Mouse (Mus musculus) cerebellum, adult 8-10 months (tissue): ENCODE results near the gene Ankdd1b.

ENCODE experiments used
- DNase-seq: peaks from one replicate; pipeline ENCODE4 v3.0.0; 2022

Ankdd1b gene

DNA sequence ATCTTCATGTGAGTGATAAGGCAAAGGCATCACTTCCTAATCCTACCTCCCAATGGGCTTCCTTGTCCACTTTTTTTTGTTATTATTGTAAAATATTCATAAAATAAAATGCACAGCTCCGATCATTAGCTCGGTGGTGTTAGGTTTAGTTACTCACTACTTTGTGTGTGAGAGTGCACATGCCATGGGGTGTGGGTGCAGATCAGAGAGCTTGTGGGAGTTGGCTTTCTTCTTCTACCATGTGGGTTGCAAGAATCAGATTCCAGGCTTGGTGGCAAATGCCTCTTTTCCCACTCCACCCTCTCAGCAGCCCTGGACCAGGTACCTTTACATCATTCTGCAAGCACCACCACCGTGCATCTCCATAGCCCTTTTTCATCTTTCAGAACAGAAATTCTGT lies 18.4 kb downstream of the Ankdd1b start:
- DNase-seq, result no peak

DNA sequence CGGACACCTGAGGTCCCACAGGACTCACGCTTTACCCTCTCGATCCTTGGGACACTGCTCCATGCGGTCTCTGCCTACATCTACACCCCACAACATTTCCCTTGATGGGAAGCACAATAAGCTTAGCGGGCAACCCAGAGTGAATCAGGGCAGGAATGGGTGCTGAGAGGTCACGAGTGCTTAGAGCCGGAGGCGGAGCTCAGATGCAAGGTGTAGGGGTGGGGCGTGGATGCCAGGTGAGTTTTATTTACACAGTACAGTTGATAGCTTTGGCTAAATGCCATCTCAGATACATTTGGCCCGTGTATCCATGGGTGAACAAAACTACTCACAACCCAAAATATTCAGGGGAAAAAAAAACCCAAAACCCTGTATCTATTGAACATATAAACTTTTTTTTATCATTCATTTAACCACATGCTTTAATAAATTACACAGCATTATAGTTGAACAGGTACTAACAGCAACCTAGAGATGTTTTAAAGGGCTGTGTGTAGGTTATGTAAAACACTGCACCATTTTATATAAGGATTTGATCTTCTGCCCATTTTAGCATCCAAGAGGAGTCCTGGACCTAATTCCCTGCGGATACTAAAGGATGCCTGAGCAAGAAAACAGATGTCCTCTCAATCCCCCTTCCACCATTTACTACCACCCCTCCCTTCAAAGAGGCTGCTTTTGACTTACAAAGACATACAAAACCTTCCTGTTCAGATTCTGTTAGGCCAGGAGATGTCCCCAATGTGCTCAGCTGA lies 19.4 kb downstream of the Ankdd1b start:
- DNase-seq, result no peak

DNA sequence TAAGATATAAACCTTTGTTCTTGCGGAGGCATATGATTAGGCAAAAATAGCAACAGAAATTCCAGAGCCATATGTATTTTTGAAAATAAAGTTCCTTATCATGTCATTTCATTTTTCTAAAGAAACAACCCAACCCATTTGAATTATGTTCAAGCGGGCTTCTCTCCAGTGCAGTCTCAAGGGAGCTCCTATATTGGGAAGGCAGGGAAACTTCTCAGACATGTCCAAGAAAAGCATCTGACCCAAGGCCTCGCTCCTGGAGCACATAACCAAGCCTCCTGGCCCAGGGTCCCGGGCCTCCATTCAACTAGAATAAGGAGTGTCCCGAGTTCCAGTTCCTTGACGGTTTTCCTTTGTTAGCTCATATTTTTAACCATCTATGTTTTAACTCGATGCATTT lies 20.1 kb downstream of the Ankdd1b start:
- DNase-seq, result no peak

DNA sequence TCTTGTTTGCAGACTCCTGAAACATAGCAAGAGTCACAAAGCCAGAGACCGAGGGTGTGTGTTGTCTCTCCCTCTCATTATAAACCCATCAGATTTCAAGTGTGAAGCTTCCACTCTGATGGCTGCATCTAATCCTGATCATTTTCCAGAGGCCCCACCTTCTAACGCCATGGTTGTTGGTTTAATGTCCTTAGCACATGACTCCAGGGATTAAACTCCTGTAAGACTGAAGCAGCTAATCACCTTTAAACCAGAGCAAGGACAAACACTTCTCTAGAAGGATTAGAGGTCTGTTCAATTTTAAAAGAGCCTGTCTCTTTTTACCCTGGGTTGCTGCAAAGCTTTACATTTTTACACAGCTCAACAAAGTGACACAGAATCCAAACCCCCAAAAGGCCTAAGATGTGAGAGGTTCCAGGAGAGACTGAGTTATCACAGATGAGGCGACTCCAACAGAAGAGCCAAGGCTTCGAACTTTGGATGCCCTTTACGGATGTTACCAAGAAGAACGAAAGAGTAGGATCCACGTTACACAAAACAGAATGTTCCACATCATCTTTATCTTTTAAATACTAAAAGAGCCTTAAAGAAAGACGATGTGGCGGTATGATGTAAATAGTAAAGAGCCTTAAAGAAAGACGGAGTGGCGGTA lies 20.7 kb downstream of the Ankdd1b start:
- DNase-seq, result no peak

DNA sequence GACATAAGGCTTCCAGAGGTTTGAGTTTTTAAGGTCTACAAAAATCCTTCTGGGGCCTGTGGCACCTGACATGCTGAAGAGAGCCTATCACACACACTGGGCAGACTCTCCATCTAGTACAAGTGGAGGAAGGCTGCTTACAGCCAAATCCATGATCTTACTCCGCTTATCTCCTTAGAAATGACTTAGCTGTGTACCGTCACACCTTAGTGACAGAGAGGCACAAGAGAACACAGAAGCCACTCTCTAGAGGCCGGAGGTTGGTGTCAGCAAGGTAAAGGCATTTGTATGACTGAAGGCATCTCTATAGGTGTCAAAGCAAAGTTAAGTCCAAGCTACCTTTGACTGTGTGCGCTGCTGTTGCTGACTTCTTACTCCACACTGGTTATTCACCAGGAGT lies 30.6 kb downstream of the Ankdd1b start:
- DNase-seq, result no peak

DNA sequence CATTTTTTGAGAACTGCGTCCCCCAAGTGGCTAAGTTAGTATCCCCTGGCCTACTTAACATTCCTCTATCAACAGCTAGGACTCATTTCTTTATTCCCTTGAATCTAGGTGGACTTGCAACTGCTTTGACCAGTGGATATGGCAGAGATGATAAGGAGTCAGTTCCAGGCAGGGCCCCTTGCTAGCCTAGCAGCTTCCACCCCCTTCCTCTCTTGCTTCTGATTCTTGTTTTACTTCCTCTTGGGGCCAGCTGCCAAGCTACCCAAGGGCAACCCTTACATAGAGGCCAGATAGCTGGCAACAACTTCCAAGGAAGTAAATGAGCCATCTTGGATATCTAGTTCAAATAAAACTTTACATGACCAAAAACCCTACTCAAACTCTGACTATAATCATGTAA lies 34.1 kb downstream of the Ankdd1b start:
- DNase-seq, result no peak

DNA sequence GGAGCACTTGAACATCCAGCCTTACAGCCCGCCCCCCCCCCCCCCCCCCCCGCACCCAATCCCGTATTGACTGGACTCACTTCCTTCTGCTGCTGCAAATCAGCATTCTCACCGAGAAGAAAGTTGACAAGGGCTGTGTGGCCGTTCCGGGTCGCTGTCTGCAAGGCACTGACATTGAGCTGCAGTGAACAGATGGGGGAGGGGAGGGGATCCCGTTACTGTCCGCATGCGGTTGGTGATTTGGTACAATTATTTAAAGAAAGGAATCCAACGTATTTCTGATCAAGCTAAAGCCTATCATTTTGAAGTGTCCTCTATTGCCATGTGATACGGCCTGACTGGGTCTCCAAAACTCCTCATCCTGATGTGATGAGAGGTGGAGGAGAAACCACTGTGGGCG lies 35.2 kb downstream of the Ankdd1b start:
- DNase-seq, result no peak

DNA sequence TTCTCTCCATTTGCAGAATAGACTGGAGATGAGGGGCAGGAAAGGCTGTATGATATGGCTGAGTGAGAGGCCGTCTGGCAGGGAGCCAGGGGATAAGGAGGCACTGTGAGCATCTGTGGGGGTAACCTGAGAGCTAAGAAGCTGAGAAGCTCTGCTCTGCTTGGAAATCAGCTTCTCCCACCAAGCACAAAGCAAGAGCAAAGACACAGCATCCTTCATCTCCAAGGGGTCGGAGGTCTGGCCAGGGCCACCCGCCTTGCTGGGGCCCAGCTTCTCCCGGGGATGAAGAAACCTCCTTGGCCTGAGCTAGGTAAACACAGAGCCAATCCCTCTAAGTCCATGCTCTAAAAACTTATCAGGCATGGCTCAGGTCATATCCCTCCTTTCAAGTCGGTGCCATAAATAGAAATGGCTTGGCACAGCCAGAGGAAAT lies 36.1 kb downstream of the Ankdd1b start:
- DNase-seq, result no peak

DNA sequence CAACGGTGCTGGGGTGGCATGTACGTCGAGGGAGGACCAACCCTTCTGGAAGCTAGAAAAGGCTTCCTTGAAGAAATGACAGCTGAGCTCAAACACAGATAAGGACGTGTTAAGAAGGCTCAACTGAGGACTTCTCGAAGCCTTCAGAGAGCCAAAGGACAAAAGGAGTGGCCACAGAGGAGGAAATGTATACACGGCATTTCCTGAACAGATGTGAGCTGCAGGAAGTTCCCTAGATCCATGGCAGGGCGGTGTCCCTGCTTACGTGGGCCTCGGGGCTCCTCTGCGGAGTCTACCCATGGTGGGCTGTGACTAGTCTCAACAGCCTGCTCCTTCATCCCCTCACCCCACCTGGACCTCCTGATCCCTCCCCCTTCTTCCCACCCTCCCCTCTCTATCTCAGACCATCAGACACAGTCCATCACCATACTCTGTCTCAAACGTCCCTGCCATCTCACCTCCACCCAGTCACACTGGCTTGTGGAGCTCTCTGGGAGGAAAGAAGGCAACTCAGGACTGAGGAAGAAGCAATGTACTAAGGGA lies 37.3 kb downstream of the Ankdd1b start:
- no peak for DNase-seq

DNA sequence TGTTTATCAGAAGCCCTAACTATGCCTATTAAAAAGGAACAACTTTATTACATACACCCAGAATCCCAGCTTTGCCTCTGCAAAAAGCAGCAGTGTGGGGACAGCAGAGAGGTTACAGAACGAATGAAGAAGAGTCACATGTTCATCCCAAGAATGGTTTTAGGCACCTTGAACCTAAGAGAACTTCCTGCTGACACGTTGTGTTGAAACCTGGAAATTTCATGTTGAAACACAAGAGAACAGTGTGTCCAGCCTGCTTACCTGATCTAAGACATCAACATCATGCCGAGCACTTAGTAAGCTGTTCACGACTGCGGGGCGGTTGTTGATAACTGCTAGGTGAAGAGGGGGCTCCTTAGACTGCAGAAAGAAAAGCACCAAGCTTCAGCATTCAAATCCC lies 38.0 kb downstream of the Ankdd1b start:
- DNase-seq, result no peak

DNA sequence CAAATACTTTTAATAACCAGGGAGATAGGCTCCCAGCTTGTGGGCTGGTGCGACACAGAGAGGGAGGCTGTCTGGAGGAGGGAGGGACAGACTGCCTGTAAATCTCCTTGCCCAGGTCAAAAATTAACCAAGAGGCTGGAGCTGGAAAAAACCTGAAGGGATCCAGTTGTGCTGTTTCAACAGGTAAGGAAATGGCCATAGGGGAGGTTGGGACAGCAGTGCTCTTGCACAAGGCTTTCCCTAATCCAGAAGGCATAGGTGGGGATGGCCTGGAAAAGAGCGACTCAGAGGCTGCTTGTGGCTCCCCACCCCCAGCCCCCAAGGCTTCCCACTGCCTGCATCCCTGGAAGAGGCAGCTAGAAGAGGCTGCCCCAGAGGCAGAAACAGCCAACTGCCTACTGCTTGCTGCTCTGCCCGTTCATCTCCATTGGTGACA lies 38.6 kb downstream of the Ankdd1b start:
- no peak for DNase-seq

DNA sequence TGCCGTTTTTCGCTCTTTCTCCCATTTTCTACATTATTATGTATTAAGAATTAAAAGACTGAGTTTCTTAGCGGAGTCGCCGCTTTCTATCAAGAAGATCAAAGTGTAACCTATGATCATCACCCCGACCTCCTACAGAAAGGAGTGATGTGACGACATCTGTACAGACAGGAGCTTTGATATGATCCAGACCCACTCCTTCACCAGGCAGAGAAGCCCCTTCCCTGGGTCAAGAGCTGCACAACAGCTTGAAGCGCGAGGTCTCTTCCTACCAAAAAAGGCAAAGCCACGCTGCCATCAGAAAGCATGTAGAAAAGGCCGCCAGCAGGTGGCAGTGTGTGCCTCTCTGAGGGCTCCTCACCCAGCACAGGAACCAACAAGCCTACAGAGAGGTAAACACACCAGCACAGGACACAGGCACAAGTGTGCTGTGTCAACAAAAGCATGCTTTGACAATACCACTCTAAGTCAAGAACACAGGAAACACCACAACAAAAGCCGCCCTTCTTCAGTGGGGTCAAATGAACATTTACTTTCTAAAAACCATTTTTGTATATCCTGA lies 39.3 kb downstream of the Ankdd1b start:
- DNase-seq, result peak; percentile 78

DNA sequence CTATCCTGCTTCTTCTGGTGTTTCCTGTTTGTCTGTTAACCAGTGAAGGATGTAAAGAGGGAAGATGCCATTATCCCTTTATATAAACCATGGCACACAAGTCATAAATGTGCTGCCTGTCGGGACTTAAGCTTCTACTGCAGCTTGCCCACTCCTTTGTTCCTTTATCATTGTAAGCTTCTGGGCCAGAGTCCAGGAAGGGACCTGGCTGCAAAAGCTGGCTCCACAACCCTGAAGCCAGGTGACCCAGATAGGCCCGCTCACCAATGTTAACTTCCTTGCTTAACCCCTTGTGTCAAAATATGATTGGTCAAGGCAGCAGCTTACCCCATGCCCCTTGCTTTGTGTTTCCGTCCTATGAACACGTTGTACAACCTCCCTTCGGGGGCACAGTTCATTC lies 42.5 kb downstream of the Ankdd1b start:
- no peak for DNase-seq

DNA sequence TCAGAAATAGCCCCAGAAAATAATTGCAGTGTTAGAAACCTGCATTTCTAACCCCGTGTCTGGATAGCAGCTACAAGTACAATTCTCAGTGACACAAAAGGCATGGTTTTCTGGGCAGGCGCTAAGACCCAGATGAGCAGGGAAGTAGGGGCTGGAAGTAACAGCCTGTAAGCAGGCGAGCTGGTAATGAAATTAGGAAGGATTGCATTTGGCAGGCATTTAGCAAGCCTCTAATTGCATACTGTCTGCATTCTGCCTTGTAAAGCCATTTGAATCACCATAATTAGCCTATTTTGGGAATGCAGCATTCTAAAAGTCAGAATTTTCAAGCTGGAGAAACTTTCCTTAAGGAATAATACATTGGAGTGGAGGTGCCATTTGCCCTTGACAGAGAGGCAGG lies 45.0 kb downstream of the Ankdd1b start:
- DNase-seq, result no peak

DNA sequence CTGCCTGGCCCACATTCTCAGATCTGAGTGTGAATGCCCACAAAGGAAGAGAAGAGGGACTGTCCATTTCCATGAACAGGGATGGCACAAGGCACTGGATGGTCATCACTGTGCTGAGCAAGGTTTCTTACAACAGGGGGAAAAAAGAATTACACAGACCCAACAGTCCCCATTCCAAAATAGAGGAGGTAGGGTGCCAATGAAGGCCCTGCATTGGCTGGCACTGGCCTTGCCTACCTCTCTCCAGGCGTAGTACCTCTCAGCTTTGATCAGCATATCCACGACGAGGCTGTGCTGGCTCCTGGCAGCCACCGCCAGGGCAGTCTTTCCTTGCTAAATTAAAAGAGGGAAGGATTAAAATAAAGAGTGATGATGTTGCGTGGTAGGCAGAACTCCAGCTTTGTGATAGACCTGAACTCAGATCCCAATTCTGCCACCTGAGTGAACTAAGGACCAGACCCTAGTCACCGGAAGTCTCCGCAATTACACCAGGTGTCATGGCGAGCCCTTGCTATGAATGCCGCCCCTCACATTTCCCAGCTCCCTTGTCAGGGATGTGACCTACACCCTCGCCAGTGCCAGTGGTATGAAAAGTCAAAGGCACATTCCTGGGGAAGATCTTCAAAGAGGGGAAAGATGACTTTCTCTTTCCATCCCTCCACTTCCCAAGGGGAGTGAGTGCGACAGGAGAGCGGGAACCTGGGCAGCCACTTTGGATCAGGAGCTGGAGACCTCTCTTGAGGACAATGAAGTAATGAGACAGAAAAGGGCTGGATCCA lies 46.3 kb downstream of the Ankdd1b start:
- no peak for DNase-seq

DNA sequence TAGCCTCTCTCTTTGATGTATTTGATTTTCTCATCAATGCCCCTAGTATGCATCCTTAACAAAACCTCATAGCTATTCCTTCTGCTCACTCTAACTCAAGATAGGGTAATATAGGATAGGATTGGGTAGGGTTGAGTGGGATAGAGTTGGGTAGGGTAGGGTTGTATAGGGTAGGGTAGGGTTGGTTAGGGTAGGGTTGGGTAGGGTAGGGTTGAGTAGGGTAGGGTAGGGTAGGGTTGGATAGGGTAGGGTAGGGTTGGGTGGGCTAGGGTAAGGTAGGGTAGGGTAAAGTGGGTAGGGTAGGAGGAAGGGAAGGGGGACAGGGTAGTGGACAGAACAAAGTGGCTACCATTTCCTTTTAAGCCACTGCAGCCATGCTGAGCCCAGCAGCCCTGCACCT lies 49.8 kb downstream of the Ankdd1b start:
- DNase-seq, result no peak

DNA sequence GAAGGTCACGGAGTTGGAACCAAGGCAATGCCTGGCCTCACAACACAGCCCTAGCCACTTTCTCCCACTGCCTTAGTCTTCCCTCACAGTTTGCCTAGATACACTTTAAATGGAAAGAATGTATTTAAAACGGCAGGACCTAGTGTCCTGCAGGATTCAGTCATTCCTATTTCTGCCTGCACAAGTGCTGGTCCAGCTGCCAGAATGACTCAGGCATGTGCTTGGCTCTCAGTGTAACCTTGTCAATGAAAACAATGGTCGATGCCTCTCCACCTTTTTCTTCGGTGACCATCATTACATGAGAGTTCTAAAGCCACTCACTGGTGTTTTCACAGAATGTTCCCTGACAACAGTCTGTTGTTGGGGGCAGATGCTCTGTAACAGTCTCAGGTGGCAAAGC lies 52.5 kb downstream of the Ankdd1b start:
- DNase-seq, result no peak

DNA sequence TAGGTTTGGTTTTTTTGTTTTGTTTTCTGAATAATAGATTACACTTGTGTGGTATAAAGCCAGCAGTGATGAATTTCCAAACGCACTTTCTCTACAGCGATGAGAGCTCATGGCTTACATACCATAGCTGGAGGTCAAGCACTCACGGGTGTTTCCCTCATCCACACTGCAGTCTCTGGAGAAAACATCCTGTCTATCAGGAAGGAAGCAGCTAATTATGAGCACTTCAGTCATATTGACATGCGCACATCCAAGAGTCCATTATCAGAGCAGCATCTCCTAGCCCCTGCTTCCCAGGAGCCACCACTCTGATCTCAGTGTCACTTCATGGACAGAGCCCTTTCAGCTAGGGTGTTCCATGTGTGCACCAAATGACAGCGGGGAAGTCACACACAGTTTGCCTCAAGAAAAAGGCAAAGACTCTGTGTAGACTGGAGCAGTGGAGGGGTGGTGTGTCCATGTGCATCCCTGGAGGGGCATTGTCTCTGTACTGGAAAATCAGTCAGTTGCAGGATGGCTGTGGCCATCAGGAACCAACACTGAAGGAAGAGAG lies 53.7 kb downstream of the Ankdd1b start:
- no peak for DNase-seq

DNA sequence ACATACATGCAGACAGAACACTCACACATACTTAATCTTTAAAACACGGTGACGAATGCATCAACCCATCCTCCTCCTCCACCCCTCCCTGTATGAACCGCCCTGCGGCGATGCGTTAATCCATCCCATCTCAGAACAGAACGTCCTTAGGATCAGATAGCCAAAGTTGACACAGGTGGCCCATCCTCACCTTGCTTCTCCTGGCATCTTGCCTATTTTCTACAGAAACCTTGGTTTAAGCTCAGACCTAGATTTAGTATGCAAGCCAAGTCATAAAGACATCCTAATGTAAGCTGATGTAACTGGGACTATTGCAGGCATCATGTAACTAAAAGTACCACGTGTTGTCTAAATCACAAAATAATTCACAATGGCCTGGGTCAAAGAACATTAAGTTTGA lies 54.6 kb downstream of the Ankdd1b start:
- no peak for DNase-seq

DNA sequence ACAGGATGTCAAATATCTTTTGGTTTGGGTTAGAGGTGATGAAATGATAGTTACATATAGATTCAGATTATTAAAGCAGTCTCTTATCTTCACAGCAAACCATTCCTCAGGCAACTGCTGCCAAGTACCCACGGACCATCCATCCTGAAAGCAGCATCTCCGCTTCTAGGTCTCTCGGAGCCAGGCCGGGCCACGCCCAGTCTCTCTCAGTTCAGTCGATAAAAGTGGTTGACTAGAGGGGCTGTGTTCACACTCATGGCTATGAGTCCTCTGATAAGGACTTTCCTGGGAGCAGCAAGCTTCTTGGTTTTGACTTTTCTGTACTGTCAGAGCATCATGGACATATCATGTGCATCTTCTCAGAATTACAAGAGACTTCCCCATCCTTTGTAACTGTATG lies 56.6 kb downstream of the Ankdd1b start:
- no peak for DNase-seq

DNA sequence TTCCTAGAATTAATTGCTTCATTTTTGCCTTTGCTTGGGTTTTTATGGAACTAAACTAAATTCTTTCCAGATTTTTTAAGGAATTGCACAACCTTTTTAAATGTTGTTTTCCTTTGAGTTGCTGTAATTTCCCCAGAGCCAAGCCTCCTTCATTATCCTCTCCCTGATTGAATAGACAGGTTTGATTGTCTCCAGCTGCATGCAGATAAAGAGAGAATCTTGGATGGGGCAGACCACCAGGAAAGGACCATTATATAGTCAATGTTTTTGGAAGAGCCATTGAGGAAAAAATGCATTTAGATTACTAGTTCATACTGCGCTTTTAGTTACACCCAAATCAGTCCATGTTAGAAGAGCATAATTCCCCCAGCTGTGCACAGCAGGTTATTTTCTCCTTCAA lies 62.2 kb downstream of the Ankdd1b start:
- DNase-seq, result no peak

DNA sequence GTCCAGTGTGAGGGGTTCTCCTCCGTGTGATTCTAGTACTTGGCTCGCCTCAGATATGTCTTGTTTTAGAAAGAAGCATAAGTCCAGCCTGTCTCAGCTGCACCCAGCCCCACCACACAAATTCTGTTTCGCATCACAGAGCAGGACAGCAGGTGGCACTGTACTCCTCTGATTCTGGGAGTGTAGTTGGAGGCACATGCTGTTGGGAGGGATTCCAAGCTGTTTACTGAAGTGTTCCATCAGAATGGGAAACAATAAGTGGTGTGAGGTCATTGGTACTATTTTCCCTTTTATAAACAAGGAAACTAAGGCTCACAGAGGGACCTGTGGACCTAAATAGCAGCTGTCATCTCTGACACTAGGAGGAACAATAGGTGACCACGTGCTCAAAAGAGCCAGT lies 64.0 kb downstream of the Ankdd1b start:
- DNase-seq, result no peak

DNA sequence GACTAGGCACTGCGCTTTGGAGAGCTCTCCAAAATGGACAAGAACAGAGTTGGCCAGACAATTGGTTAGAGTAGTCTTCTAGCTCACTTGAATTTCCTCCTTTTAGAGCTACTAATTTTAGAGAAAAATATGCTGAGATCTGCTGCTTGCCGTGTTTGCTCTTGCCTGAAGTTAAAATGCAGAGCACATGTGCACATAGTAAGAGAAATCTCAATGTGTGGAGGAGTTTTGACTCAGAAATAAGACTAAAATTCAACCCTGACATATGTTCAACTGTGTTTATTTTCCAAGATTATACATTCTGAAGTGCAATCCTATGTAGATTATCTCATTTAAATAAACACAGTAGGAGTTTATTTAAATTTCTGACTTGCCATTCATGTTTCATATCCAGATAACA lies 65.5 kb downstream of the Ankdd1b start:
- DNase-seq, result no peak
